Mouse (Mus musculus) bone marrow, adult 2 months (tissue): ENCODE data around the gene Scyl2. TPM values are rescaled to one million over a fixed set of nuclear protein-coding genes. Genes with fewer than 3 reads are reported as not detected.

Experiments
- H3K27ac ChIP-seq: fragments of 200-500 bp; 2 replicates; pipeline ENCODE4 v1.5.1; 2012; ENCODE audit warnings: low read depth, mild to moderate bottlenecking, control low read depth, inconsistent platforms, low read length; ENCODE audit not compliant: control insufficient read depth, poor library complexity, insufficient read depth
- H3K4me1 ChIP-seq: fragments of 200-500 bp; 2 replicates; pipeline ENCODE4 v1.6.1; 2011; ENCODE audit warnings: low read length; ENCODE audit not compliant: control insufficient read depth, insufficient read depth
- H3K4me3 ChIP-seq: fragments of 200-500 bp; replicated peaks from 2 replicates; pipeline ENCODE3; 2011; ENCODE audit warnings: mild to moderate bottlenecking, low read depth, low read length, control low read depth; ENCODE audit not compliant: control insufficient read depth
- CTCF ChIP-seq: fragments of 200-500 bp; IDR thresholded peaks from 2 replicates; pipeline ENCODE4 v1.5.1; 2011; ENCODE audit warnings: low read length, control low read depth; ENCODE audit not compliant: control insufficient read depth, insufficient read depth
- POLR2A ChIP-seq: fragments of 200-500 bp; IDR thresholded peaks from 2 replicates; pipeline ENCODE4 v1.6.1; 2011; ENCODE audit warnings: low read depth, mild to moderate bottlenecking, control low read depth, low read length, borderline replicate concordance; ENCODE audit not compliant: control insufficient read depth
- WGBS: fragments of 180-500 bp; shearing (Covaris S2); methylation state at CpG from one replicate; pipeline ENCODE4 v1.1.7; 2018; 5-methylcytosine and 5-hydroxymethylcytosine counted together
- polyA plus RNA-seq: library from polyadenylated mRNA; stranded (reverse); fragments of >200 nt; gene quantifications from 2 replicates; pipeline ENCODE4 v1.2.4, GENCODE M21; 2011; ENCODE audit warnings: low replicate concordance; ENCODE audit not compliant: missing spikeins, insufficient read depth, insufficient read length

Scyl2 gene
- polyA plus RNA-seq, 1 experiment = 11.8 TPM

DNA sequence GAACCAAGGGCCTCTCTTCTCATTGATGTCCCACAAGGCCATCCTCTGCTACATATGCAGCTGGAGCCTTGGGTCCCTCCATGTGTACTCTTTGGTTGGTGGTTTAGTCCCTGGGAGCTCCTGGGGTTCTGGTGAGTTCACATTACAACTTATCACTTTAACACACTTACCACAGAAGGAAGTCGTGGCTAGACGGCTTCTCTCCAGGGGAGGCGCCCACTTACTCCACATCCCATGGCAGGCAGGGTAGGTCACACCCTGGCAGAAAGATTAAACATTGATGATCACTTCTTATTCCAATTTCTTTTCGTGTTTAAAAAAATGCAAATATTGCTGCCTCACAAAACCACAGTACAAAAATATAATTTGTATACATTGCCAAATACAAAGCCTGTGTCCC is 88.8 kb downstream of the Scyl2 start:
- Histone ChIP-seq H3K27ac (no peak overlapping the region), H3K4me3 (no peak overlapping the region), H3K4me1 (no peaks in the 10 kb centered on the region; the same call in 1 of the 2 replicates)
- TF ChIP-seq POLR2A (no peak), CTCF (no peak)
- WGBS = 10% methylated on average over 4 of the region's 4 CpGs

DNA sequence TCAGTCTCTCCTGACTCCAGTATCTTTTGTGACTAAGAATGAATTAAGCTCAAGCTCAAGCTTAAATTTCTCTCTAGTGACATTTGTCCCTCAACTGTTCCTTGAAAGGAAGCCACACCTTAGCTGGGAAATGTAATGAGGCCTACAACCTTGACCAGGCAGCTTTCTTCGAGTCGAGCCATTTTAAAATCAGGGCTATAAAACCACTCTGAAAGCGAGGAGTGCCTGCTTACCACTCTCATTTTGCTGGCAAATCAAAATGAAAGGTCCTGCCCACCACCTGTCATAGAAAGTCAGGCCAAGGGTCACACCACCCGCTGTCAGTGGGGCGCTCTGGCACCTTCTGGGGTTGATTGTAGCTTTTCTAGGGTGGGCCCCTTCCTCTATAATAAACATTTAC is 90.2 kb downstream of the Scyl2 start:
- no peak overlapping the region for H3K27ac ChIP-seq
- H3K4me3 ChIP-seq = no peak overlapping the region
- 79% methylated on average over 5 of the region's 5 CpGs for WGBS
- TF ChIP-seq CTCF = no peak
- TF ChIP-seq POLR2A = no peak
- no peaks in the 10 kb centered on the region; the same call in 1 of the 2 replicates for H3K4me1 ChIP-seq

DNA sequence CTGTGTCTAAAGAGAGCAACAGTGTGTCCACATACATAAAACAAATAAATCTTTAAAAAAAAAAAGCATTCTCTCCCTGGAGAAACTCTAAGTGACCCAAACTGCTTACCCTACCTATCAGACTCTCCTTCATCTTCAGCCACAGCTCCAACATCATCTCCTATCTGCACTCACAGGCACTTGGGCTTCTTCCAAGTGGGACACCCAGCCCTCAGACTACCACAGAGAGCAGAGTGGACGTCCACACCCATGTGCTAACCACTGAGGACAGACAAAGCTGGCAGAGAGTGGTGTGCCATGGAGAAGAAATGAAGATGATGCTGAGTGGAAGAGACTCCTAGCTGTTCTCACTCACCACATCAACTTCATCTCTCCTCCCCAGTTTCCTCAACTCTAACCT is 90.6 kb downstream of the Scyl2 start:
- TF ChIP-seq POLR2A = no peak
- TF ChIP-seq CTCF = no peak
- WGBS = 44% methylated on average over 1 of the region's 1 CpGs

DNA sequence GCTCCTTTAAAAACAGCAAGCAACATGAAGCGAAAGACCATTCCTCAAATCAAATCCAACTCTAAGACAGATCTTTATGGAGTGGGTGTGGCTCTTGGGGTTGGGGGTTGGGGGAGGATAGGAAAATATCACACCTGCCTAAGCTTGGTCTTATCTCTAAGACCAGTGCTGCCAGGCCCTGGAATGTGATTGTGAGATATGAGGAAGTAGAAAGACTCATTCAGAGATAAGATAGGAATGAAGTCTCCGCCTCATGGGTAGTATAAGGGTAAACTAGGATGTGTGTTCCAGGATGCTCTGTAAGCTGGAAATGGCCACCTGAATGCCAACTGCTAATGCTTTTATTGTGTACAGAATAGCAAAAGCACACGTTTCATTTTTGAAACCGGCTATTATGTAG is 91.8 kb downstream of the Scyl2 start:
- H3K27ac ChIP-seq = no peak overlapping the region
- TF ChIP-seq CTCF (no peak), POLR2A (no peak)
- no peaks in the 10 kb centered on the region; the same call in 1 of the 2 replicates for H3K4me1 ChIP-seq
- 58% methylated on average over 4 of the region's 4 CpGs for WGBS
- H3K4me3 ChIP-seq = no peak overlapping the region

More for the DNA sequence above, 90.6 kb downstream of the Scyl2 start:
- Histone ChIP-seq H3K4me3 (no peak overlapping the region), H3K4me1 (no peaks in the 10 kb centered on the region; the same call in 1 of the 2 replicates), H3K27ac (no peak overlapping the region)

DNA sequence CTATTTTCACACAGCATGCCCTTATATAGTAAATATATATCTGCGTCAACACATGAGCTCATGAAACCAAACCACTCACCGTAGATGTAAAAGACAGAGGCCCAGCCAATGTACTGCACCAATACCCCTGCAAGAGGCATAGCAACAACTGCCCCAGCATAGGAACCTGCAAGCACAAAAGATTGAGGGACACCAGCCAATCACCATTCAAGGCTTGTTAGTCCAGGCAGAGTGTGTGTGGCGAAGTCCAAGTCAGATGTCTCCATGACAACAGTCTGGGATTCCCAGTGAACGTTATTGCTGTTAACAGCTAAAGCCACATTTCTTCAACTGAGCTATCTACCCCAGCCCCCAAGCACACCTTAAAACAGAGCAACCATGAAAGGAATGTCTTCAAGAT is 93.3 kb downstream of the Scyl2 start:
- no peak overlapping the region for H3K27ac ChIP-seq
- no peaks in the 10 kb centered on the region; the same call in 1 of the 2 replicates for H3K4me1 ChIP-seq
- no peak overlapping the region for H3K4me3 ChIP-seq
- WGBS = 76% methylated on average over 4 of the region's 4 CpGs
- no peak for TF ChIP-seq POLR2A

DNA sequence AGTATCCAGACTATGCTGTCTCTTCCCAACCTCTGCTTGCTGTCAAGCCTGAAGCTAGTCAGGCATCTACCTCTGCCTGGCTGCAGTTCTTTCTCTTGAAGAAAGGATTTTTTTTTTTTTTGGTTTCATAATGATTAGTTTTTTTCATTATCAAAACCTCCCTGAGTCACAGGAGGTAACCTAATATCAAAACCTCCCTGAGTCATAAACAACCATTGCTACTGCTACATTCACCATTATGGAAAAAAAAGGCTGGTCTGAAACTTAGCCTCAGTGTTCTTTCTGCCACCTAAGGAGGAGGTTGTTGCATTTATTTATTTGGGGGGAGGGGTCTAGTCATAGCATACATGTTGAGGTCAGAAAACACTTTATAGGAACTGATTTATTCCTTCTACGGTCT is 96.2 kb downstream of the Scyl2 start:
- TF ChIP-seq CTCF (no peak), POLR2A (no peak)
- no peak overlapping the region for H3K4me3 ChIP-seq
- no peak overlapping the region for H3K27ac ChIP-seq
- H3K4me1 ChIP-seq = no peaks in the 10 kb centered on the region
- WGBS = 98% methylated on average over 1 of the region's 1 CpGs

Other genes starting within 250 kb of the Scyl2 start
- 3.3 and 5.9 TPM in 2 replicates for gene Gas2l3, start 242.3 kb downstream of the Scyl2 start, polyA plus RNA-seq
- 2.6 TPM in 1 of 2 replicates, not detected in the other for gene Nr1h4, start 152.7 kb downstream of the Scyl2 start, polyA plus RNA-seq
- gene Slc17a8, start 65.0 kb downstream of the Scyl2 start, polyA plus RNA-seq = not detected in 2 replicates
- gene Actr6, start 46.0 kb upstream of the Scyl2 start, polyA plus RNA-seq = 2.7 and 3.7 TPM in 2 replicates
- gene Uhrf1bp1l, start 58.7 kb upstream of the Scyl2 start, polyA plus RNA-seq = 10.0 and 20.4 TPM in 2 replicates
- not detected in 2 replicates for gene Anks1b, start 187.2 kb upstream of the Scyl2 start, polyA plus RNA-seq